Mouse (Mus musculus) testis, postnatal 14 days (tissue): ENCODE data around the gene Chchd10.

Experiments
- DNase-seq: peaks from one replicate; pipeline ENCODE4 v3.0.0; 2021; ENCODE audit warnings: low spot score

Chchd10 gene

GRCm38 (mm10) chr10:75950791-75951210 lies 17.9 kb downstream of the Chchd10 start:
- DNase-seq, result no peak

- no peak for DNase-seq
Measured at GRCm38 (mm10) chr10:75951424-75952050, 18.6 kb downstream of the Chchd10 start.

- no peak for DNase-seq
Measured at GRCm38 (mm10) chr10:75954381-75954811, 21.5 kb downstream of the Chchd10 start, which contains the start of gene Gm5134. Gene Gm5134 (plus strand): TSS chr10:75954514.

GRCm38 (mm10) chr10:75973846-75974245 lies 40.9 kb downstream of the Chchd10 start:
- no peak for DNase-seq

- no peak for DNase-seq
Measured at GRCm38 (mm10) chr10:75975216-75975615, 42.3 kb downstream of the Chchd10 start.

GRCm38 (mm10) chr10:75978119-75978834 lies 45.3 kb downstream of the Chchd10 start:
- no peak for DNase-seq

- no peak for DNase-seq
Measured at GRCm38 (mm10) chr10:75978835-75979157, 45.9 kb downstream of the Chchd10 start.

- no peak for DNase-seq
Measured at GRCm38 (mm10) chr10:75979432-75979831, 46.5 kb downstream of the Chchd10 start.
